Mouse (Mus musculus) forebrain, embryonic 13.5 days (tissue): ENCODE results near the gene Itih4. TPM values are rescaled to one million over a fixed set of nuclear protein-coding genes. Genes with fewer than 3 reads are reported as not detected.

Source experiments
- ATAC-seq: fragments of 200-750 bp; cut with Nextera tagmentation; 2 replicates; pipeline ENCODE4 v1.8.0; 2017
- H3K27ac ChIP-seq: fragments of 300-500 bp; sonication (generic); 2 replicates; pipeline ENCODE4 v1.5.1; 2015; ENCODE audit warnings: inconsistent platforms, mild to moderate bottlenecking, moderate library complexity
- H3K27me3 ChIP-seq: fragments of 300-500 bp; sonication (generic); 2 replicates; pipeline ENCODE4 v1.6.1; 2015; ENCODE audit warnings: mild to moderate bottlenecking, inconsistent platforms
- H3K36me3 ChIP-seq: fragments of 300-500 bp; sonication (generic); 2 replicates; pipeline ENCODE4 v1.6.1; 2015; ENCODE audit warnings: mild to moderate bottlenecking, inconsistent platforms; ENCODE audit not compliant: poor library complexity, severe bottlenecking
- H3K4me1 ChIP-seq: fragments of 300-500 bp; sonication (generic); 2 replicates; pipeline ENCODE4 v1.6.1; 2015; ENCODE audit warnings: inconsistent platforms
- H3K4me2 ChIP-seq: fragments of 300-500 bp; sonication (generic); 2 replicates; pipeline ENCODE4 v1.6.1; 2015; ENCODE audit warnings: inconsistent platforms, mild to moderate bottlenecking, moderate library complexity
- H3K4me3 ChIP-seq: fragments of 300-500 bp; sonication (generic); 2 replicates; pipeline ENCODE4 v1.5.1; 2015; ENCODE audit warnings: mild to moderate bottlenecking, inconsistent platforms
- H3K9ac ChIP-seq: fragments of 300-500 bp; sonication (generic); 2 replicates; pipeline ENCODE4 v1.6.1; 2015; ENCODE audit warnings: mild to moderate bottlenecking, inconsistent platforms
- H3K9me3 ChIP-seq: fragments of 300-500 bp; sonication (generic); replicated peaks from 2 replicates; pipeline ENCODE4 v1.6.1; 2016; ENCODE audit warnings: inconsistent platforms
- WGBS: fragments of 180-500 bp; shearing (Covaris S2); methylation state at CpG from one replicate; pipeline ENCODE4 v1.1.7; 2015; 5-methylcytosine and 5-hydroxymethylcytosine counted together
- polyA plus RNA-seq: library from polyadenylated mRNA; unstranded; fragments of >200 nt; fragmentation: Nextera tagmentation; extraction: Ambion mirVana; gene quantifications from 2 replicates; pipeline ENCODE4 v1.2.1, GENCODE M21; 2015

Gene Itih4
- polyA plus RNA-seq, 1 experiment from 2014 or later = not detected

GRCm38 (mm10) chr14:30913404-30913803 lies 27.1 kb downstream of the Itih4 start:
- Histone ChIP-seq H3K27ac (no peak overlapping the region), H3K36me3 (no peaks in the 10 kb centered on the region), H3K9me3 (no peaks in the 10 kb centered on the region), H3K4me1 (0 out of 2 replicates have a peak, but pooled peaks cover 4% of the 10 kb centered on the region), H3K4me3 (no peak overlapping the region), H3K4me2 (no peak overlapping the region), H3K9ac (no peak overlapping the region), H3K27me3 (no peaks in the 10 kb centered on the region)
- WGBS = 85% methylated on average over 5 of the region's 5 CpGs
- no peak for ATAC-seq

- no peaks in the 10 kb centered on the region for H3K9me3 ChIP-seq
- H3K36me3 ChIP-seq = no peaks in the 10 kb centered on the region
- no peak overlapping the region for H3K9ac ChIP-seq
- no peaks in the 10 kb centered on the region for H3K27me3 ChIP-seq
- ATAC-seq = no peak
- H3K4me1 ChIP-seq = 0 out of 2 replicates have a peak, but pooled peaks cover 4% of the 10 kb centered on the region
- no peak overlapping the region for H3K4me2 ChIP-seq
- H3K4me3 ChIP-seq = no peak overlapping the region
- WGBS = 89% methylated on average over 1 of the region's 1 CpGs
- H3K27ac ChIP-seq = no peak overlapping the region
Observed at GRCm38 (mm10) chr14:30916516-30916915, 30.2 kb downstream of the Itih4 start.

DNA sequence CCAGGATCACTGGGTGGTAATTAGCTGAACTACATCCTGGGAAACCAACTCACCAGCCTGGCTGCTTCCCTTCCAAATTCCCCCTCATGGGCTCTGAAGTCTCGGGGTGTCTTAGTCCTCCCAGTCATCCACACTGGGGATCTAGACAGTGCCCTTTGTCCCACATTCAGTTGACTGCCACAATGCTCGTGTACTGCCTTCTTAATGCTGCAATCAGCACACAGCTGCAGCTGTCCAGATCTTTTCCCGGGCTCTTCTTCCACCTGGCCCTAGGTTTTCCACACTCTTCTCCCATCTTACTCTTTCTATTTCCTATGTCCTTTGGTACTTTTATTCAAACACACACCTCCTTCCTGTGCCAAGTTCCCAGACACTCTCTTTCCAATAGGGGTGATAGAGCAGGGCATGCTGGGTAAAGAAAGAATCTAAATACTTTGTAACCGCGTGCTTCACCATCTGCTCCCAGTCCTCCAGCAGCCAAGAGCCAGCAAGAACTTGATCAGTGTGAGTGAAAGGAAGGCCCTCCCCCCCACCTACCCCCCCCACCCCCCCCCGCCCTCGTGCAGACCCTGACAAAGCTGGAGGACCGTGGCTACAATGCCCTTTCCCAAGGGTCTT lies 35.9 kb downstream of the Itih4 start:
- ATAC-seq = peak; percentile 55; the same call in 1 of the 2 replicates
- no peak overlapping the region for H3K4me3 ChIP-seq
- WGBS = 54% methylated on average over 8 of the region's 8 CpGs
- H3K27me3 ChIP-seq = no peaks in the 10 kb centered on the region
- H3K27ac ChIP-seq = no peak overlapping the region
- H3K9ac ChIP-seq = no peak overlapping the region
- H3K4me1 ChIP-seq = no peaks in the 10 kb centered on the region
- no peaks in the 10 kb centered on the region for H3K36me3 ChIP-seq
- no peak overlapping the region for H3K4me2 ChIP-seq
- no peaks in the 10 kb centered on the region for H3K9me3 ChIP-seq

- ATAC-seq = no peak
- no peaks in the 10 kb centered on the region for H3K9me3 ChIP-seq
- no peaks in the 10 kb centered on the region for H3K27me3 ChIP-seq
- H3K36me3 ChIP-seq = no peaks in the 10 kb centered on the region
- WGBS = 77% methylated on average over 6 of the region's 6 CpGs
- H3K4me1 ChIP-seq = no peaks in the 10 kb centered on the region
- no peak within 1 kb of the TSS for H3K27ac ChIP-seq
- H3K9ac ChIP-seq = no peak within 1 kb of the TSS
- no peak within 1 kb of the TSS for H3K4me2 ChIP-seq
- H3K4me3 ChIP-seq = no peak within 1 kb of the TSS
Observed at GRCm38 (mm10) chr14:30923375-30924105, 37.3 kb downstream of the Itih4 start, which contains the start of gene Itih3. Gene Itih3 (minus strand): TSS chr14:30923760.

DNA sequence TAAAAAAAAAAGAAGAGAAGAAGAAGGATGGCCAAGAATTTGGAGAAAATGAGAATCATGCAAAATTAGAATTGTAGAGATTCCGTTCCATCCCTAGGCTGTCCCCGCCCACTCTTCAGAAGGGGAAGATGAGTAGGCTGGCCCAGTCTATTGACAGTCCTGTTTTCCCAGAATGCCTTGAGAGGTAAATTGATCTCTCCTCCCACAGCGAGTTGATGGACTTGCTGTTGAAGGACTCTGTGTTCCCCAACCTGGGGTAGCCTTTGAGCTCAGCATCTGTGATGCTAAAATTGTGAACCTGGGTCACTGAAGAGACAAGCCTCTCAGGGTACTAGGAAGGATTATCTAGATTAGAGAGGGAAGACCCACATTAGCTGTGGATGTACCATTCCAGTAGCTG lies 39.2 kb downstream of the Itih4 start:
- no peaks in the 10 kb centered on the region for H3K27me3 ChIP-seq
- no peak overlapping the region for H3K9ac ChIP-seq
- no peaks in the 10 kb centered on the region for H3K4me1 ChIP-seq
- H3K9me3 ChIP-seq = no peaks in the 10 kb centered on the region
- 93% methylated on average over 3 of the region's 3 CpGs for WGBS
- H3K4me3 ChIP-seq = no peak overlapping the region
- ATAC-seq = no peak
- H3K36me3 ChIP-seq = no peaks in the 10 kb centered on the region
- no peak overlapping the region for H3K27ac ChIP-seq
- H3K4me2 ChIP-seq = no peak overlapping the region

DNA sequence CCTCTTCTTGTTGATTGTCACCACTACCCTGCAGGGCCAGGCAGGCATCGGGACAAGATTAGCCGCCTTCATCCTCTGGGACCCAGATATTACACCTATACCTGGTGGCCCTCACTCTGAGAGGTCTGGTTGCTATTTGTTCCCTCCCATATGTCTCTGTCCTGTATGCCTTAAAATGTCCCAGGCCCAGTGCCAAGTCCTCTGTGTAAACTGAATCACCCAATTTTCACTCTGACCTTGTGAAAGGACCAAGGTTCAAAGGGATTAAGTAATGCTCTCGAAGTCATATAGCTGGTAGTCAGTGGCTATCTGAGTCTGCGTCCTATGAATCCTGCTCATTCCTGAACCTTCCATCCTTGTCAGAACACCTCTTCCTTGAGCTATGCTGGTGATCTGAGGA lies 44.1 kb downstream of the Itih4 start:
- Histone ChIP-seq H3K4me1 (no peaks in the 10 kb centered on the region), H3K4me2 (no peak overlapping the region), H3K36me3 (no peaks in the 10 kb centered on the region), H3K27me3 (no peaks in the 10 kb centered on the region), H3K9ac (no peak overlapping the region), H3K9me3 (no peaks in the 10 kb centered on the region), H3K27ac (no peak overlapping the region), H3K4me3 (no peak overlapping the region)
- ATAC-seq = no peak
- 94% methylated on average over 4 of the region's 4 CpGs for WGBS

GRCm38 (mm10) chr14:30933351-30933750 lies 47.1 kb downstream of the Itih4 start:
- Histone ChIP-seq H3K4me1 (no peaks in the 10 kb centered on the region), H3K36me3 (no peaks in the 10 kb centered on the region), H3K27ac (no peak overlapping the region), H3K9me3 (no peaks in the 10 kb centered on the region), H3K9ac (no peak overlapping the region), H3K4me3 (no peak overlapping the region), H3K4me2 (no peak overlapping the region), H3K27me3 (no peaks in the 10 kb centered on the region)
- 91% methylated on average over 9 of the region's 9 CpGs for WGBS
- no peak for ATAC-seq

DNA sequence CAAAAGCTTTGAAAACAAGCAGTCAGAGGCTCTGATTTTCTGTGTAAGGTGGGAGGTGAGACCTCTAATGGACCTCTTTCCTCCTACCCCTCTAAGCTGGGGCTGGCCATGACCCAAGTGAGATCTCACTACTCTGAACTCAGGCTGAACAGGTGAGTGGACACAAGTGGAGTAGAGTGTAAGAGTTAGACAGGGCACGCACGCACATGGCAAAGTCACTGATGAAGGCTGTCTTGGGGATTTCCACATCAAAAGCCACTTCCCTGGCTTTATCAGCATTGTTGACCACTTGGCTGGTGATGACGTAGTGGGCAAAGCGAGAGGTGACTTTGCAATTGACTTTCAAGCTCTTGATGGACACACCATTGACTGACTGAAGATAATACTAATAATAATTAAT lies 56.0 kb downstream of the Itih4 start:
- Histone ChIP-seq H3K9ac (no peak overlapping the region), H3K4me3 (no peak overlapping the region), H3K36me3 (no peaks in the 10 kb centered on the region), H3K4me2 (no peak overlapping the region), H3K27me3 (no peaks in the 10 kb centered on the region; the same call in 1 of the 2 replicates), H3K9me3 (no peaks in the 10 kb centered on the region), H3K27ac (no peak overlapping the region), H3K4me1 (no peaks in the 10 kb centered on the region)
- WGBS = 93% methylated on average over 4 of the region's 4 CpGs
- no peak for ATAC-seq

DNA sequence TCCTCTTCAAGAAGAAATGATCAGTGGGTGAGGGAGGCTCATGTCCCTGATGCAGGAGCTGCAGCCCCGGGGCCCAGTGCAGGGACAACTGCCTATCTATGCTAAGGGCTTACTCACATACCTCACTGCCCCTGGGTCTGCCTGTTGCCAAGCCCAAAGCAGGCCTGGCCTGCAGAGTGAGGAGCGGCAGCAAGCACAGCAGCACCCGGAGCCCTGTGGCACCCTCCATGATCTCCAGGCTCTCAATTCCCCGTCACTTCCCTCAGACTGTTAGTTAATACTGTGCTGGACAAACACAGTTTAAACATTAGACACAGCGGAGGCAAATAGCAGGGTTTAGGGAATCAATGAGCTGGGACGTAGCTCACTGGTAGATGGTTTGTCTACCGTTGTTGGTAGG lies 56.8 kb downstream of the Itih4 start, which contains the start of gene Itih1:
Gene Itih1 (minus strand): TSS at position 252 of the 400 bp plus-strand sequence.
- no peaks in the 10 kb centered on the region; the same call in 1 of the 2 replicates for H3K27me3 ChIP-seq
- H3K4me1 ChIP-seq = no peaks in the 10 kb centered on the region
- no peak within 1 kb of the TSS for H3K9ac ChIP-seq
- no peak within 1 kb of the TSS for H3K4me3 ChIP-seq
- ATAC-seq = no peak
- H3K36me3 ChIP-seq = no peaks in the 10 kb centered on the region
- no peak within 1 kb of the TSS for H3K27ac ChIP-seq
- no peak within 1 kb of the TSS for H3K4me2 ChIP-seq
- 93% methylated on average over 7 of the region's 7 CpGs for WGBS
- H3K9me3 ChIP-seq = no peaks in the 10 kb centered on the region

DNA sequence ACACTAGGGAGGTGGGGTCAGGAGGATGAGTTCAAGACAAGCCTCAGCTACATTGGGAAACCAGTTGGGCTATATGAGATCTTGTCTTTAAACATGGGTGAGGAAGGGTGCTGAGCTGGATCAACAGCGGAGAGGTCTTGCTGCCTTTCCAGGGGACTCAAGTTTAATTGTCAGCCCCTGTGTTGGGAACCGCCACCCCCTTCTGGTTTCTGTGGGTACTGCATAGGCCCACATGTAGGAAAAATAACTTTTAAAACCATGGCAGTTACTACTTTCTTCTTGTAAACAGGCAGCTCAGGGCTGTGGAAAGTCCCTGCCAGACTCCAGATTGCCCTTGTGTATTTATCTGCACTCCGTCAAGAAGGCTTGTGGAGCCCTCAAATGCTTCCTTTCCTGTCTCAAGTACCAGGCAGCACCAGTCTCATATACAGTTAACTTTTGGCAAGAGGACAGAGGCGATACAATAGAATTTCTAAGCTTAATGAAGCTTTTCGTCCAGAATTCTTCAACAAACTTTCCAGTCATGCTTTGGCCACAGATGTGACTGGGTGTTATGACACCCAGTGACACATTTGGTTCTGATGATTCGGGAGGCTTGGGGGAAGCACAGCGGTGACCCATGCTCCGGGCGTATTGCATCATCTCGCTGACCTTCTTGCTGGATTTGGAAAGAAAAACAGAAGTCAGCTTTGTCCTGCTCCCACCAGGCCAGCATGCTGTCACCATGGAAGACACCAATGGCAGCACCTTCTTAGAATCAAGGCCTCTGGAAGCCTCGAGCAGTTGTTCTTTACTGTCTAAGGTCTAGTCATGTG lies 57.8 kb downstream of the Itih4 start:
- Histone ChIP-seq H3K9ac (no peak overlapping the region), H3K4me1 (no peaks in the 10 kb centered on the region), H3K9me3 (no peaks in the 10 kb centered on the region), H3K4me3 (no peak overlapping the region), H3K27ac (no peak overlapping the region), H3K27me3 (no peaks in the 10 kb centered on the region; the same call in 1 of the 2 replicates), H3K36me3 (no peaks in the 10 kb centered on the region), H3K4me2 (no peak overlapping the region)
- ATAC-seq = no peak
- 71% methylated on average over 11 of the region's 11 CpGs for WGBS

- Histone ChIP-seq H3K4me1 (no peaks in the 10 kb centered on the region), H3K4me3 (no peak overlapping the region), H3K36me3 (no peaks in the 10 kb centered on the region), H3K9me3 (no peaks in the 10 kb centered on the region), H3K4me2 (no peak overlapping the region), H3K27me3 (no peaks in the 10 kb centered on the region; the same call in 1 of the 2 replicates), H3K9ac (no peak overlapping the region), H3K27ac (no peak overlapping the region)
- 72% methylated on average over 2 of the region's 2 CpGs for WGBS
- ATAC-seq = no peak
Observed at GRCm38 (mm10) chr14:30944745-30945144, 58.5 kb downstream of the Itih4 start.

DNA sequence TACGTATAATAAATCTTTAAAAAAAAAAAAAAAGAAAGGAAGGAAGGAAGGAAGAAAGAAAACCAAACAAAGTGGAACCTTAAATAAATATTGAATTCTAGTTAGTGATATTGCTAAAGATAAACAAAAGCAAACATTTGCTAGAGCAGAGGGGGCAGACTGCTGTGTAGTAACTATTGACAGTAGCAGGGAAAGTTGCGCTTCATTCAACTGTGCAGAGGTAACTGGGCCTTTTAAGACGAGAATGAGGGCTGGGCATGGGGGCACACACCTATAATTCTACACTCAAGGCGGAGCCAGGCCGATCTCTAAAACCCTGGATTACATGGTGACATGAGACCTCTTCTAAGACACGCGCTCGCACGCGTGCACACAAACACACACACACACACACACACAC lies 63.7 kb downstream of the Itih4 start:
- Histone ChIP-seq H3K4me2 (no peak overlapping the region), H3K27ac (no peak overlapping the region), H3K36me3 (peaks cover 5% of the 10 kb centered on the region), H3K27me3 (no peaks in the 10 kb centered on the region; the same call in 1 of the 2 replicates), H3K9me3 (no peaks in the 10 kb centered on the region), H3K4me3 (no peak overlapping the region), H3K4me1 (peaks cover 9% of the 10 kb centered on the region), H3K9ac (no peak overlapping the region)
- 97% methylated on average over 10 of the region's 10 CpGs for WGBS
- ATAC-seq = no peak
